Mouse (Mus musculus): ENCODE data around the gene C130074G19Rik. TPM values are rescaled to one million over a fixed set of nuclear protein-coding genes. Genes with fewer than 3 reads are reported as not detected.
A peak's percentile ranks its signal among the peaks of the same experiment; 100 is the strongest.

The C130074G19Rik gene
- total and polyA plus RNA-seq, 2 experiments from 2014 or later, result 0.85 to 6.6 TPM

DNA sequence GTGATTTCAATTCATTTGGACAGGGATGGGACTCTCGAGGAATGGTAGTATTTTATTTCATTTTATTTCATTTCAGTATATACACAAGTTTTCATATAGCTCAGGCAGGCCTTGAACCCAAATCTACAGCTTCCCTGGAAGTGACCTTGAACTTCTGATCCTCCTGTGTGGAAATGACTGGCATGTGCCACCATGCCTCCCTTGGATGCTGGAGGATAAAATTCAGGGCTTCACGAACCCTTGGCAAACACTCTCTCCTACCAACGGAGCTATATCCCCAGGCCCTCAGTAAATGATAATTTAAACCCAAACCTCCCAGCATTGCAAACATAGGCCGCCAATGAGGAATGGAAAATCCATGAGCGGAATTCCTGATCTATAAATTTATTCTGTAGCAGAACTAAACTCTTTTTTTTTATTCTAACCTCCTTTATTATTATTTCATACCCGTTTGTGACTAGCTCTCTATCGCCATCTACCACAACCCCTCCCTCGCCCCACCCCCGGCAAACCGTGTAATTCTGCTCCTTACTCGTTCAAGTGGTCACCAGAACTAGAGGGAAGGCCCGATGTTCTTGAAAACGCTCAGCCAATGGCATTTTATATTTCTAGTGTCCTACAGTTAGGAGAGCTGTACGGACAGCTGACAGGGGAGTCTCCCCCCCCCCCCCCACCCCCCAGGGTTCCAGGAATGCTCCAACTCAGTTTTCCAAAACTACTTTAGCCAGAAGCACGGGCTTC is 38.5 kb downstream of the C130074G19Rik start:
- WGBS, result 15% methylated on average over 15 of the region's 15 CpGs
- Histone ChIP-seq H3K9ac (replicated peaks; ENCODE audit: low read length, poor library complexity, severe bottlenecking) (peak overlapping the region; percentile 73; the same call in 1 of the 2 replicates), H3K9me3 (ENCODE audit: low read length) (no peaks in the 10 kb centered on the region), H3K36me3 (ENCODE audit: insufficient read depth, low read length) (0 out of 2 replicates have a peak, but pooled peaks cover 5% of the 10 kb centered on the region), H3K4me3 (ENCODE audit: low read depth, low read length) (peak overlapping the region; percentile 80), H3K4me1 (ENCODE audit: insufficient read depth, low read length) (0 out of 2 replicates have a peak, but pooled peaks cover 12% of the 10 kb centered on the region), H3K4me2 (ENCODE audit: low read depth, low read length, poor library complexity, severe bottlenecking) (peak overlapping the region; percentile 92), H3K27ac (ENCODE audit: low read depth, low read length) (peak overlapping the region; percentile 76; the same call in 1 of the 2 replicates), H3K27me3 (ENCODE audit: insufficient read depth, low read length) (no peaks in the 10 kb centered on the region)
- peak; percentile 14 for DNase-seq (ENCODE audit: low spot score)
- TF ChIP-seq CTCF (IDR thresholded peaks at IDR 0.05), result peak; percentile 39
- no peak for ATAC-seq (ENCODE audit: low FRiP score)

DNA sequence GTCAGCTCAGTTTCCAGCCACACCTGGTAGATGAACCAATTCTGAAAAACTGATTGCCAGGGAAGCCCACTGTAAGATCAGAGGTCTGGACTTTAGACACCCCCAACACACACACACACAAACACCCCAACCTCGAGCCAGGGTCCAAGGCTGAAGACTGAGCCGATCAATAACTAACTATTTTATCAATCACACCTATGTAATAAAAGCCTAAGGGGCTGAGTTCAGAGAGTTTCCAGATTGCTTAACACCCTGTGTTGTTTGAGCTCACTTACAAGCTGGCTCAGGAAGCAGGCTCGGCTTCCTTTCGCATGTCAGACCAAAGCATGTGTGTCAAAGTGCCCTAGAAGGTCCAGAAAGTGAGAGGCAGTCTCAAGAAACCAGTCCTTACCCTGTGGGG is 45.4 kb downstream of the C130074G19Rik start:
- Histone ChIP-seq H3K9ac (replicated peaks; ENCODE audit: low read length, poor library complexity, severe bottlenecking) (no peak overlapping the region), H3K27ac (ENCODE audit: low read depth, low read length) (no peak overlapping the region), H3K4me2 (ENCODE audit: low read depth, low read length, poor library complexity, severe bottlenecking) (no peak overlapping the region), H3K36me3 (ENCODE audit: insufficient read depth, low read length) (0 out of 2 replicates have a peak, but pooled peaks cover 13% of the 10 kb centered on the region), H3K9me3 (ENCODE audit: low read length) (no peaks in the 10 kb centered on the region), H3K4me3 (ENCODE audit: low read depth, low read length) (no peak overlapping the region), H3K27me3 (ENCODE audit: insufficient read depth, low read length) (no peaks in the 10 kb centered on the region), H3K4me1 (ENCODE audit: insufficient read depth, low read length) (no peaks in the 10 kb centered on the region)
- ATAC-seq (ENCODE audit: low FRiP score), result no peak
- TF ChIP-seq CTCF (IDR thresholded peaks at IDR 0.05), result no peak
- no peak for DNase-seq (ENCODE audit: low spot score)
- 93% methylated on average over 4 of the region's 4 CpGs for WGBS

DNA sequence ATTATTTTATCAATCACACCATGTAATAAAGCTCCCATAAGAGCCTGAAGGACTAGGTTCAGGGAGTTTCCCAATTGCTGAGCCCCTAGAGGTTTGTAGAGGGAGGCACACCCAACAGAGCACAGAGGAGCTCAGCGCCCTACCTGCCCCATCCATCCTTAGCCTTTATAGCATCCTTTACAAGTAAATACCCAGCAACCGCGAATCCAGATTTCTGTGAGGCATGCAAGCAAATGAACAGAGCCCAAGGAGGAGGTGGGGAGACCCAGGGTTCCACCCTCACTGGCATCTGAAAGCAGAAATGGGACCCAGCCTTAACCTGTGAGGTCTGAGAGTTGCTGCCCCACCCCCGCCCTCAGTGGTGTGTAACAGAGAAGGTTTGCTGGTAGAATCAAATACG is 46.7 kb downstream of the C130074G19Rik start:
- no peak overlapping the region for H3K4me2 ChIP-seq (ENCODE audit: low read depth, low read length, poor library complexity, severe bottlenecking)
- WGBS, result 82% methylated on average over 5 of the region's 5 CpGs
- ATAC-seq (ENCODE audit: low FRiP score) (no peak), DNase-seq (ENCODE audit: low spot score) (no peak)
- H3K36me3 ChIP-seq (ENCODE audit: insufficient read depth, low read length), result peaks cover 21% of the 10 kb centered on the region
- H3K27me3 ChIP-seq (ENCODE audit: insufficient read depth, low read length), result no peaks in the 10 kb centered on the region
- H3K4me3 ChIP-seq (ENCODE audit: low read depth, low read length), result no peak overlapping the region
- no peak for TF ChIP-seq CTCF (IDR thresholded peaks at IDR 0.05)
- no peak overlapping the region for H3K9ac ChIP-seq (replicated peaks; ENCODE audit: low read length, poor library complexity, severe bottlenecking)
- H3K4me1 ChIP-seq (ENCODE audit: insufficient read depth, low read length), result no peaks in the 10 kb centered on the region
- H3K27ac ChIP-seq (ENCODE audit: low read depth, low read length), result no peak overlapping the region
- no peaks in the 10 kb centered on the region for H3K9me3 ChIP-seq (ENCODE audit: low read length)

DNA sequence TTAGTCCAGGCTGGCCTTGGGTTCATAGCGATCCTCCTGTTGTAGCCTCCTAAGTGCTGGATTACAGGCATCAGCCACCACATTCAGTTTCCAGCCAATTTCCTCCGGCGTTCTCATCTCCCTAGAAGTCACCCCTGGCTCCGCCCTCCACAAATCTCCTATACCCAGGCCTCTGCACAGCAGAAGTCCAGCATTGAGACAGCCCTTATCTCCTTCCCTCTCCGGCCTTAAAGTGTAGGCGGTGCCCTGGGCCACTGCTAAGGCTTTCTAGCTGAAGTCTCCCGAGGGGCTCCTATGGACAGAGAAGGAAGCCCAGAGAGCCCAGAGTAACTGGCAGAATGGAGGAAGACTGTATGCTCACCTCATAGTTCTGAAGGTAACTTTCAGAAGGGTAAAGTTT is 49.5 kb downstream of the C130074G19Rik start:
- Histone ChIP-seq H3K27me3 (ENCODE audit: insufficient read depth, low read length) (no peaks in the 10 kb centered on the region), H3K27ac (ENCODE audit: low read depth, low read length) (no peak overlapping the region), H3K9ac (replicated peaks; ENCODE audit: low read length, poor library complexity, severe bottlenecking) (no peak overlapping the region), H3K9me3 (ENCODE audit: low read length) (no peaks in the 10 kb centered on the region), H3K4me1 (ENCODE audit: insufficient read depth, low read length) (no peaks in the 10 kb centered on the region), H3K4me2 (ENCODE audit: low read depth, low read length, poor library complexity, severe bottlenecking) (no peak overlapping the region), H3K4me3 (ENCODE audit: low read depth, low read length) (no peak overlapping the region), H3K36me3 (ENCODE audit: insufficient read depth, low read length) (peaks cover 22% of the 10 kb centered on the region)
- no peak for TF ChIP-seq CTCF (IDR thresholded peaks at IDR 0.05)
- WGBS, result 95% methylated on average over 7 of the region's 7 CpGs
- no peak for ATAC-seq (ENCODE audit: low FRiP score)
- no peak for DNase-seq (ENCODE audit: low spot score)

DNA sequence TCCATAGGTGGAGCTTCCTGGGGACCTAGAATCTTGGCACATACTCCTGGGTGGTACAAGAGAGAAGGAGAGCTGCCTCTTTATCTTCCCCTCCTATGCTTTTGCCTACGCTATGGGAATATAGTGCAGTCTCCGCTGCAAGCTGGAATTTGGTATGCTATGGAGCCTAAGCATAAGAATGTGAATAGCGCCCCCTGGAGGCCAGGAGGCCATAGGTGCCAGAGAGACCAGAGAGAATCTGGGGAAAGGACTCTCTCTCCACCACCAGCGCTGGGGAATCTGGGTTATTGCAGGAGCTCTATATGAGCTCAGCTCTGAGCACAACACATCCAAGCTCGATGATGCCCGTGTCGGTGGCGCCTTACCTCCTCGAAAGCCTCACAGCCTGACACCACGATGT is 50.8 kb downstream of the C130074G19Rik start:
- 83% methylated on average over 10 of the region's 10 CpGs for WGBS
- TF ChIP-seq CTCF (IDR thresholded peaks at IDR 0.05), result peak; percentile 53
- ATAC-seq (ENCODE audit: low FRiP score), result no peak

DNA sequence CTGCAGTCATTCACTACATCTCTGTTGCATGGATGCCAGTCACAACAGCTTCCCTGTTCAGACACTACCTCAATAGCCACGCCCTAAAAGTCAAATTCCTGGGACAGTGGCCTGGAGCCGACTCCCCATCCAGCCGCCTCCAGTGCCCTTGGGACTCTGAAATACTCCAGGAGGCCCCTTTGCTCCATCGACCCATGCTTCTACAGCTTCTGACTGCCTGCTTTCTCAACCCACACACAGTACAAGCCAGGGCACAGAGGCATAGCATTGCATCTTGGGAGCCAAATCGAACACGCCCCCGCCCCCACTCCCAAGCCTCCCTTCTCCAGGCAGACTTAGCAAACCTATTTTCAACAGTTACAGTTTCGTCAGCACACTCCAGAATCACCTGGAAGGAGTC is 53.1 kb downstream of the C130074G19Rik start:
- ATAC-seq (ENCODE audit: low FRiP score) (no peak), DNase-seq (ENCODE audit: low spot score) (no peak)
- Histone ChIP-seq H3K9me3 (ENCODE audit: low read length) (no peaks in the 10 kb centered on the region), H3K4me3 (ENCODE audit: low read depth, low read length) (no peak overlapping the region), H3K27me3 (ENCODE audit: insufficient read depth, low read length) (no peaks in the 10 kb centered on the region), H3K36me3 (ENCODE audit: insufficient read depth, low read length) (peaks cover 22% of the 10 kb centered on the region), H3K4me1 (ENCODE audit: insufficient read depth, low read length) (no peaks in the 10 kb centered on the region), H3K27ac (ENCODE audit: low read depth, low read length) (no peak overlapping the region), H3K4me2 (ENCODE audit: low read depth, low read length, poor library complexity, severe bottlenecking) (no peak overlapping the region), H3K9ac (replicated peaks; ENCODE audit: low read length, poor library complexity, severe bottlenecking) (no peak overlapping the region)
- WGBS, result 90% methylated on average over 8 of the region's 8 CpGs
- TF ChIP-seq CTCF (IDR thresholded peaks at IDR 0.05), result no peak

More for the DNA sequence above, 50.8 kb downstream of the C130074G19Rik start:
- H3K4me2 ChIP-seq (ENCODE audit: low read depth, low read length, poor library complexity, severe bottlenecking), result no peak overlapping the region
- no peak overlapping the region for H3K4me3 ChIP-seq (ENCODE audit: low read depth, low read length)
- no peaks in the 10 kb centered on the region for H3K4me1 ChIP-seq (ENCODE audit: insufficient read depth, low read length)
- no peak overlapping the region for H3K9ac ChIP-seq (replicated peaks; ENCODE audit: low read length, poor library complexity, severe bottlenecking)
- no peak for DNase-seq (ENCODE audit: low spot score)
- no peaks in the 10 kb centered on the region for H3K27me3 ChIP-seq (ENCODE audit: insufficient read depth, low read length)
- no peak overlapping the region for H3K27ac ChIP-seq (ENCODE audit: low read depth, low read length)
- H3K36me3 ChIP-seq (ENCODE audit: insufficient read depth, low read length), result peaks cover 22% of the 10 kb centered on the region
- no peaks in the 10 kb centered on the region for H3K9me3 ChIP-seq (ENCODE audit: low read length)
